Mouse (Mus musculus): ENCODE results near the gene Cep250.

The Cep250 gene

DNA sequence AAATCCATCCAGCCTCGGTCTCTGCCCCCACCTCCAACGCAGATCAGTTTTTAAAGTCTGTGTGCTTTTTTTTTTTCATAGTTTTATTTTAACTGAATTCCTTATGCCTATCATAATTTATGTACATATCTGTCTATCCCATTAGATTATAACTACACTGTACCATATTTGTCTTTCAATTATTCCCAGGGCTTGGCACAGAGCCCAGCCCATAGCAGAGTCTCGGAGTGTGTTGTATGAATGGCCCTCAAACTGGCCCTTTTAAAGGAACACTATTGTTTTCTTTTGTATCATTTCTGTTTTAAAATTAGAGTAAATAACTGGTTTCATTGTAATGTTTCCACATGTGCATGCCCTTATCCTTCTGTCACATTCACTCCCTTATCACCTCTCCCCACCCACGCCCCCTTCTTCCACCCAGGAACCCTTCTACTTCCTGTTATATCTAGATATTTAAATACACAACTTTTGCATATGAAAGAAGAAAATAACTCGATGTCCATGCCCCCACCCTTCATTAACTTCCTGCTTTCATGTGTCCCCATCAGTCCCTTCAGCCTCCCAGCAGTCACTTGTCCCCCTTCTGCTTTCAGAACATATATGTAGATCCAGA lies 8.8 kb upstream of the Cep250 start:
- TF ChIP-seq GATA4 (IDR thresholded peaks at IDR 0.05; ENCODE audit: insufficient replicate concordance, low read length): no peak

DNA sequence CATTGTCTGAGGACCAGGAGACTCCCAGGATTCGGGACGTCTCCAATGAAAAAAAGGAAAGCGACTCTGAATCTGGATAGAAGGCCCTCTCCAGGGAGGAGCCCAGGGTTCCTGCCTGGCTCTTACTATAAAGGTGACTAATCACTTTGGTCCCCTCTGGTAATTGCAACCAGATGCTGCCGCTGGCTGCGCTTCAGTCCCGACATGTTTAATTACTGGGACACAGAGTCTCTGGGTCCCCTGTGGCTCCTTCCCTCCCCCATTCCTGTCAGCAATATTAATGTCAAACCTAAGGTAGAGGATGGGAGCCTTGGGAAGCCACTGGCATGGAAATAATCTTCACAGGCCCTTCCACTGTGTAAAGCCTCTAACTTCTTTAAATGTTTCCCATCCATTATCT lies 6.9 kb upstream of the Cep250 start:
- no peak for TF ChIP-seq GATA4 (IDR thresholded peaks at IDR 0.05; ENCODE audit: insufficient replicate concordance, low read length)

DNA sequence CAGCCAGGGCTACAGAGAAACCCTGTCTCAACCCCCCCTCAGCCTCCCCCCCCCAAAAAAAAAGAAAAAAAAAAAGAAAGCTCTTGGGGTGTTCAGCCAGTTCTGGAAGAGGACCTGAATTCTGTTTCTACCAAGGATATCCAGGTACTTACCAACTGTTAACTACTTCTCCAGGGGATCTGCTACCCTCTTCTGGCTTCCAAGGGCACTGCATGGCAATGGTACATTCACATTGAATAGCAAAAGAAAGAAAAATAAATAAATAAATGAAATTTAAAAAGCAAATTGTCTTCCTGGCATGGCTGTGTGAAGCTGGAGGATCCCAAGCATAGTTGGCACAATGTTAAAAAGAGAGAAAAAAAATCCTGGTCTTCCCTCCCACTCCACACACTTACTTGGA lies 4.3 kb upstream of the Cep250 start:
- no peak for TF ChIP-seq GATA4 (IDR thresholded peaks at IDR 0.05; ENCODE audit: insufficient replicate concordance, low read length)

DNA sequence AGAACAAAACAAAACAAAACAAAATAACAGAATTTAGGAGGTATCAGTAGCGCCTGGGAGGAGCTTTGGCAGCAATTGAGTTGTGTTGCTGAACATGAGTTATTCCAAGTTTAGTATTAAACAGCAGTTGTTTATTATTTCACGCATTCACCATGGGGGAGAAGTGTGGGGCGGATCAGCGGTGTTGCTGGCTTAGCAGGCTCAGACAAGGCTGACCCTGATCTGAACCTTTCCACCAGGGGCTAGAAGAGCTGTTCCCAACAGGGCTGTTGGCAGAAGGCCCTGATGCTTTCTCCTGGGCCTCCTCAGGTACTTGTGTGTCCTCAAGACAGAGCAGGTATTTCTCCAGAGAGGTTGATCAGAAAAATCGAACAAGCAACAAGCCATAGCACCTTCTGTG lies 3.7 kb downstream of the Cep250 start:
- TF ChIP-seq GATA4 (IDR thresholded peaks at IDR 0.05; ENCODE audit: insufficient replicate concordance, low read length): no peak

DNA sequence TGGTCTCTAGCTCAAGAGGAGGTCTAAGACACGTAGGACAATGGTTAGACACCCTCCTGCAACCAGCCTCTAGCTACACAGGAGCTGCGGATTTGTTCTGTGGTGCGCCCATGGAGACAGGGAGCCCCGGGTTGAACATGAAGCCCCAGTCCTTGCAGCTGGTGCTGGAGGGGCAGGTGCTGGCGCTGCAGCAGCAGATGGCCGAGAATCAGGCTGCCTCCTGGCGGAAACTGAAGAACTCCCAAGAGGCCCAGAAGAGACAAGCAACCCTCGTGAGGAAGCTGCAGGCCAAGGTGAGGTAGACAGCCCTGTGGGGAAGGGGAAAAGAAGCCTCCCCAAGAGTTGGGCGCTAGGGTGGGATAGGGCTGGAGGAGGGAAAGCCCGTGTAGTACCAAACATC lies 5.6 kb downstream of the Cep250 start:
- TF ChIP-seq GATA4 (IDR thresholded peaks at IDR 0.05; ENCODE audit: insufficient replicate concordance, low read length): no peak

DNA sequence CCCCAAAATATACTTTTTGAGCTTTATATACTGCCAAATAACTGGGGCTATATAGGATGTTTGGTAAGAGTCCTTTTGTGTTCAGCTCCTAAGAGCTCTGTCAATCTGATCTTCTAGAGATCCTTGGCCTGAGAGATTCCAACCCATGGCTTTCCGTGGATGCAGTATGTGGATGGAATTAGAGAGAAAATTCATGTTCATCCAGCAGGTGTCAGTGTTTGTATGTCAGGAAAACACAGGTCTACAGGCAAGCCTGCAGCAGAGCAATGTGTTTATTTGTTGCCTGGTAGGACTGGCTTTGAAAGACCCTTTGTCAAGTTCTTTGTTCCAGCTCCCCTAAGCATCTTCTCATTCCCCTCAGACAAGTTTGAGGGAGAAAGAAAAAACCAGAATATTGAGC lies 6.7 kb downstream of the Cep250 start:
- TF ChIP-seq GATA4 (IDR thresholded peaks at IDR 0.05; ENCODE audit: insufficient replicate concordance, low read length): no peak

DNA sequence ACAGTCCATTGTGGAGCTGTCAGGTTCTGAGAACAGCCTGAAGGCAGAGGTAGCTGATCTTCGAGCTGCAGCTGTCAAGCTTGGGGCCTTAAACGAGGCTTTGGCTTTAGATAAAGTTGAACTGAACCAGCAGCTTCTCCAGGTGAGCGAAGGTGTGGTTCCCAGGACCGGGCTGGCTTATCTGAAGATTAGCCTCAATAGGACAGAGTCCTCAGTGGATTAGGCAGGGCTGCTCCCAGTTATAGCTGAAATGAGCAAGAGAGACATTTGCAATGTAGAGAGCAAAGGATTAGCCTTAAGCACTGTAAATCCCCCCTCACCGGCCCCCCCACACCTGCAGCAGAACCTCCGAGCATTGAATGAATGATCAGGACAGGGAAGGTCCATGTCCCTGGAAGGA lies 17.1 kb downstream of the Cep250 start:
- no peak for TF ChIP-seq GATA4 (IDR thresholded peaks at IDR 0.05; ENCODE audit: insufficient replicate concordance, low read length)

DNA sequence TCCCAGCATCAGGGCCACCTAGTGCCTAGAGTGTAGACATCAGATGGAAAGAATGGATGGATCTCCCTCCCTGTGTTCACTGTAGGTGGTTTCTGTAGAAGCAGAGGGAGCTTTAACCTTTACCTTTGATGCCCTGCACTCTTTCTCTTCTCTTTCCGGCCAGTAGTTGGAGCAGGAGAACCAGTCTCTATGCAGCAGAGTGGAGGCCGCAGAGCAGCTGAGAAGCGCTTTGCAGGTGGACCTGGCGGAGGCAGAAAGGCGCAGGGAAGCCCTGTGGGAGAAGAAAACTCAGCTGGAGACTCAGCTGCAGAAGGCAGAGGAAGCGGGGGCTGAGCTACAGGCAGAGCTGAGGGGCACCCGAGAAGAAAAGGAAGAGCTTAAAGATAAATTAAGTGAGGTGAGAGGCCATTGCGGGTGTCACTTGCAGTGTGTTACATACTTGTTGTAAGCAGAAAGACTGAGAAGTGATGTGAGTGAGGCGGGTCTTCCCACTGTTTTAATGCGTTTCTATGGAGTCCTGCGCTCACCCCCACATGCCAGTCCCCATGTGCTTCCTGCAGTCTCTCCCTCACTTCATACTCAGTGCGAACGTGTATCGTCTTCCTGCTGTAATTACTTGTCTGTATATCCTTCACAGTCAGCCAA lies 18.0 kb downstream of the Cep250 start:
- TF ChIP-seq GATA4 (IDR thresholded peaks at IDR 0.05; ENCODE audit: insufficient replicate concordance, low read length): no peak

DNA sequence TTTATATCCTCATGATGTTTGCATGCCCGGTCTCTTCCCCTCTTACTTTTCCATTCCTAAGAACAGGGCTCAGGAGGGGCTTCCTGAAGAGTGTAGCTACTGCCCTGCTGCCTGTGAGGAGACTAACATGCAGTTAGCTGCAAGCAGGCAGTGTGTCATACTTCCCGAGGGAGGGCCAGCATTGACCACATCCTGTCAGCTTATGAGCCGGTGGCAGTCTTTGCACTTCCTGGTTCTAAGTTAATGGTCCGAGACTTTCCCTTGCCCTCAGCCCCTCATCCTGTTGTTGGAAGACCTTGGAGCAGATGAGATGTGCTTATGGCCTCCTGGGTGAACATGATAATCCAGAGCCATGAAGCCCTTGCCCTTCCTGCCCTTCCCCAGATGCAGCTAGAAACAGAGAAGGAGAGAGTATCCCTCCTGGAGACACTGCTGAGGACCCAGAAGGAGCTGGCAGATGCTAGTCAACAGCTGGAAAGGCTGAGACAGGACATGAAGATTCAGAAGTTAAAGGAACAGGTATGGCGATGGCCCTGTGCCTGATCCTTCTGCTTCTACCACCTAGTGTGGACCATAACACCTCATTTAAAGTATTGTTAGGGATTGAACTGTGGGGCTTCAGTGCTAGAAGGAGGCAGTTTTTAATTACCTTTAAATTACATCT lies 23.2 kb downstream of the Cep250 start:
- TF ChIP-seq GATA4 (IDR thresholded peaks at IDR 0.05; ENCODE audit: insufficient replicate concordance, low read length): no peak

DNA sequence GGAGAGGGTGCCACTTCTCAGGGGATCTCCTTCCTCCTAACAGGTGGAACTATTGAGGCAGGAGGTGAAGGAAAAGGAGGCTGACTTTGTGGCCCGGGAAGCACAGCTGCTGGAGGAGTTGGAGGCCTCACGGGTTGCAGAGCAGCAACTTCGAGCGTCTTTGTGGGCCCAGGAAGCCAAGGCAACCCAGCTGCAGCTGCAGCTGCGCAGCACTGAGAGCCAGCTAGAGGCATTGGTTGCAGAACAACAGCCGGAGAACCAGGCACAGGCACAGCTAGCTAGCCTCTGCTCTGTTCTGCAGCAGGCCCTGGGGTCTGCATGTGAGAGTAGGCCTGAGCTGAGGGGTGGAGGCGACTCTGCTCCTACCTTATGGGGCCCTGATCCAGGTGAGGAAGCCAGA lies 29.5 kb downstream of the Cep250 start:
- no peak for TF ChIP-seq GATA4 (IDR thresholded peaks at IDR 0.05; ENCODE audit: insufficient replicate concordance, low read length)

DNA sequence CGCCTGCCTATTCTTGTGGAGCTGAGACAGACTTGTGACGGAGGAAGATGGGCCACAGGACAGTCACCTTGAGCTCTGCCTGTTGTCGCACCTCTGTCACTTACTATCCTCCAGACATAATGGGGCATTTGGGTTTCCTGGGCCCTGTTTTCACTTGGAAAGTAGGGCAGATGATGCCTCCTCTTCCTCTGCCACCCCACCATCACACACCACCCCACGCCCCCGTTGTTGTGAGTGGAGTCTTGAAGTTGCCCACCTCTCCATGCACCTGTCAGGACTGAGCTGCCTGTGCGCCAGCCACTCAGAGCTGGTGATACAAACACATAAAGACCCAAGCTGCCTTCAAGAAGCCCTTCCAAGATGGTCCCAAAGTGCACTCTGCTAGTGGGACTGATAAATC lies 30.9 kb downstream of the Cep250 start:
- no peak for TF ChIP-seq GATA4 (IDR thresholded peaks at IDR 0.05; ENCODE audit: insufficient replicate concordance, low read length)

DNA sequence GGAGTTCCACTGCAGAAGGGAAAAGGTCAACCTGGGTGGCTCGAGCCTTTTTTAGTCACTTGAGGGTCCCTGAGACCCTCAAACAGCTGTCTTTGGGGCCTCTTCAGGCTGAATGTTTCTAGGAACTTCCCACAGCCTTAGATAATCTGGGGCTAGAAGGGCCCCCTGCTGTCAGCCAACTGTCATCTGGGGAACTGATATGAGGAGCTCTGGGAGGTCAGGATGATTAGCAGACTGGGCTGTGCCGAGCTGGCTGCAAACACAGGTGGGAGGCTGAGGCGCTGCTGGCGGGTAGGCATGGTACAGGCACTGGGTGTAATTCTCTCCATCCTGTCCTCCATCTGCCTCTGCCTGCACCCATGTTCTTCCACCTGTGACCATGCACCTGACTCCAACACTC lies 32.8 kb downstream of the Cep250 start:
- no peak for TF ChIP-seq GATA4 (IDR thresholded peaks at IDR 0.05; ENCODE audit: insufficient replicate concordance, low read length)

DNA sequence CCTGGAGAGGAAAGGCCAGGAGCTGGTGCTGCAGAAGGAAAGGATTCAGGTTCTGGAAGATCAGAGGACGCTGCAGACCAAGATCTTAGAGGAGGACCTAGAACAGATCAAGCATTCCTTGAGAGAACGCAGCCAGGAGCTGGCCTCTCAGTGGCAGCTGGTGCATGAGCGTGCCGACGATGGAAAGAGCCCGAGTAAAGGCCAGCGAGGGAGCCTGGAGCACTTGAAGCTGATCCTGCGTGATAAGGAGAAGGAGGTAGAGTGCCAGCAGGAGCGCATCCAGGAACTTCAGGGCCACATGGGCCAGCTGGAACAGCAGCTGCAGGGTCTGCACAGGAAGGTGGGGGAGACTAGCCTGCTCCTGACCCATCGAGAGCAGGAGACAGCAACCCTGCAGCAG lies 34.9 kb downstream of the Cep250 start:
- TF ChIP-seq GATA4 (IDR thresholded peaks at IDR 0.05; ENCODE audit: insufficient replicate concordance, low read length): no peak

DNA sequence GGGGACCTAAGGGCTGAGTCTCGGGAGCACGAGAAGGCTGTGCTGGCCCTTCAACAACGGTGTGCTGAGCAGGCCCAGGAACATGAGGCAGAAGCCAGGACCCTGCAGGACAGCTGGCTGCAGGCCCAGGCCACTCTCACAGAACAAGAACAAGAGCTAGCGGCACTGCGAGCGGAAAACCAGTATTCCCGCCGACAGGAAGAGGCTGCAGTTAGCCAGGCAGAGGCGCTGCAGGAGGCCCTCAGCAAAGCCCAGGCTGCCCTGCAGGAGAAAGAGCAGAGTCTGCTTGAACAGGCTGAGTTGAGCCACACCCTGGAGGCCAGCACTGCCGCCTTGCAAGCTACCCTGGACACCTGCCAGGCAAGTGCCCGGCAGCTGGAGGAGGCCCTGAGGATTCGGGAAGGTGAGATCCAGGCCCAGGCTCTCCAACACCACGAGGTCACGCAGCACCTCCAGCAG lies 35.6 kb downstream of the Cep250 start:
- no peak for TF ChIP-seq GATA4 (IDR thresholded peaks at IDR 0.05; ENCODE audit: insufficient replicate concordance, low read length)

DNA sequence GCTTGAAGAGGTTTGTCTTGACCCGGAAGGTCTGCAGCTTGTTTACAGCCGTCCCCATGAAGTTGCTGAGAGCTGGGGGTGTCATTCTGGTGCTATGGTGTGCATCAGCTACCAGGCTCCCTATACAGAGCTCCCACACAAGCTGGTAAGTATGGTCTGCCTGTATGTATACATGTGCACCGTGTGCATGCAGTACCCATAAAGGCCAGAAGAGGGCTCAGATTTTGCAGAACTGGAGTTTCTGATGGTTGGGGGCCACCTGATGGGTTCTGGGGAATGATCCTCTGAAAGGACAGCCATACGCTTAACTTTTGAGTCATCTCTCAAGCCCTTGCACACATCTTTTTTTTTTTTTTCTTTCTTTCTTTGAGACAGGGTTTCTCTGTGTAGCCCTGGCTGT lies 49.1 kb downstream of the Cep250 start:
- no peak for TF ChIP-seq GATA4 (IDR thresholded peaks at IDR 0.05; ENCODE audit: insufficient replicate concordance, low read length)

DNA sequence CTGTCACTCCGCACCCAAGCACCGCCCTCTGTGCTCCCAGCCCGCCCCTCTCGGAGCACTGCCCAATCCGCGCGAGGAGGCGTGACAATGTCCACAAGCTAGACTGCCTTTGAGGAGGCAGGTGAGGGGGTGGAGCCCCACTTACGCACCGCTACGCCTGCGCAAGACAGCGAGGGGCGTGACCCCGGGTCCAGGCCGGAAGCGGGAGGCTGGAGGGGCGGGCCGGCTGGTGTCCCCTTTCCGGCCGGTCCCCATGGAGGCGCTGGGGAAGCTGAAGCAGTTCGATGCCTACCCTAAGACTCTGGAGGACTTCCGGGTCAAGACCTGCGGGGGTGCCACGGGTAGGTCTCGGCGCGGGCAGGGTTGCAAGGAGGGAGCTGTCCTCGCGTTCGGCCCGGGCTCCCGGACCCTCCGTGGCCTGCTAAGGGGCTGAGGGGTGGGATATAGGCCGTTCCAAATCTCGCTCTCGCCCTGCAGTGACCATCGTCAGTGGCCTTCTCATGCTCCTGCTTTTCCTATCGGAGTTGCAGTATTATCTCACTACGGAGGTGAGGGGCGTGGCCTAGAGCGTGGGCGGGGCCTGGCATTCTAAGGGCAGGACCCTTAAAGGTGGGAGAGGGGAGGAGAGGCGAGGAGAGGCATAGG lies 51.8 kb downstream of the Cep250 start, which contains the start of the genes 6430550D23Rik and Ergic3:
TSS of gene 6430550D23Rik (minus strand) at position 90 of the 645 bp plus-strand sequence.
TSS of gene Ergic3 (plus strand) at position 158 of the 645 bp plus-strand sequence.
- TF ChIP-seq GATA4 (IDR thresholded peaks at IDR 0.05; ENCODE audit: insufficient replicate concordance, low read length): no peak

All from liver, adult (tissue).